Mouse (Mus musculus) heart, postnatal 0 days (tissue): ENCODE measurements around the gene Dclk1.

Experiments
- CTCF ChIP-seq: IDR thresholded peaks from 2 replicates; pipeline ENCODE4 v1.5.1; 2016; ENCODE audit warnings: antibody characterized with exemption, control low read depth, low read depth
- EP300 ChIP-seq: IDR thresholded peaks from 2 replicates; pipeline ENCODE4 v1.6.1; 2016; ENCODE audit warnings: antibody characterized with exemption, low read depth

GRCm38 (mm10) chr3:55443725-55444124 lies 201.6 kb downstream of the Dclk1 start:
- no peak for TF ChIP-seq CTCF
- no peak for TF ChIP-seq EP300
